Mouse (Mus musculus) megakaryocyte progenitor cell, adult 5-6 weeks (primary cell): ENCODE data around the gene Sntg2. TPM values are rescaled to one million over a fixed set of nuclear protein-coding genes. Genes with fewer than 3 reads are reported as not detected.

ENCODE experiments used
- ATAC-seq: replicated peaks from 2 replicates; pipeline ENCODE4 v1.8.0; 2016; ENCODE audit warnings: mild to moderate bottlenecking, moderate TSS enrichment, inconsistent platforms; ENCODE audit not compliant: poor library complexity
- total RNA-seq, 2 experiments: library from RNA; stranded (forward) in 1 of 2; stranded (reverse) in 1 of 2; fragments of 157-497, 149-512 nt in 1 of 2; fragments of 200-1000 nt in 1 of 2; gene quantifications; 2 replicates each; pipeline versions ENCODE4 v1.2.3 to v1.2.4; 2015 to 2017

Sntg2 gene
- total RNA-seq (2015): not detected in 2 replicates
- not detected in 2 replicates for total RNA-seq (2017)

GRCm38 (mm10) chr12:30372933-30373501, at the start of gene Sntg2:
Gene Sntg2 (minus strand): TSS chr12:30373375.
- ATAC-seq: peak; percentile 87

GRCm38 (mm10) chr12:30416547-30416946, 43.4 kb upstream of the Sntg2 start:
- ATAC-seq: no peak

- ATAC-seq: no peak
Measured at GRCm38 (mm10) chr12:30415981-30416380, 42.8 kb upstream of the Sntg2 start.

- ATAC-seq: no peak
Measured at GRCm38 (mm10) chr12:30402651-30403050, 29.5 kb upstream of the Sntg2 start.

GRCm38 (mm10) chr12:30400531-30400930, 27.4 kb upstream of the Sntg2 start:
- ATAC-seq: no peak

GRCm38 (mm10) chr12:30400114-30400513, 26.9 kb upstream of the Sntg2 start:
- ATAC-seq: no peak

GRCm38 (mm10) chr12:30372293-30372692, 882 bp downstream of the Sntg2 start:
- ATAC-seq: no peak

- peak; percentile 72 for ATAC-seq
Measured at GRCm38 (mm10) chr12:30369786-30370185, 3.4 kb downstream of the Sntg2 start.

GRCm38 (mm10) chr12:30369141-30369540, 4.0 kb downstream of the Sntg2 start:
- ATAC-seq: no peak

GRCm38 (mm10) chr12:30362306-30362705, 10.9 kb downstream of the Sntg2 start:
- no peak for ATAC-seq

GRCm38 (mm10) chr12:30357666-30358065, 15.5 kb downstream of the Sntg2 start:
- ATAC-seq: no peak

- no peak for ATAC-seq
Measured at GRCm38 (mm10) chr12:30352393-30352792, 20.8 kb downstream of the Sntg2 start.

- no peak for ATAC-seq
Measured at GRCm38 (mm10) chr12:30348036-30348435, 25.1 kb downstream of the Sntg2 start.

GRCm38 (mm10) chr12:30347284-30347683, 25.9 kb downstream of the Sntg2 start:
- ATAC-seq: no peak

- ATAC-seq: no peak
Measured at GRCm38 (mm10) chr12:30344806-30345205, 28.4 kb downstream of the Sntg2 start.

- no peak for ATAC-seq
Measured at GRCm38 (mm10) chr12:30336301-30336700, 36.9 kb downstream of the Sntg2 start.

- no peak for ATAC-seq
Measured at GRCm38 (mm10) chr12:30334502-30334901, 38.7 kb downstream of the Sntg2 start.

GRCm38 (mm10) chr12:30317971-30318370, 55.2 kb downstream of the Sntg2 start:
- ATAC-seq: no peak

GRCm38 (mm10) chr12:30313021-30313420, 60.2 kb downstream of the Sntg2 start:
- no peak for ATAC-seq

GRCm38 (mm10) chr12:30308197-30308939, 64.8 kb downstream of the Sntg2 start:
- ATAC-seq: no peak

GRCm38 (mm10) chr12:30292724-30293560, 80.2 kb downstream of the Sntg2 start:
- ATAC-seq: no peak
